Mouse (Mus musculus) midbrain, embryonic 14.5 days (tissue): ENCODE measurements at regions not wholly inside any gene's neighbourhood (a gene's known extent, or its start where the extent isn't known, plus 50 kb on each side); places are given as distances from the start of the nearest gene placed in this dataset.

Source experiments
- ATAC-seq: fragments of 200-750 bp; cut with Nextera tagmentation; 2 replicates; pipeline ENCODE4 v1.8.0; 2017; ENCODE audit warnings: moderate number of reproducible peaks, moderate library complexity; ENCODE audit not compliant: low FRiP score, low TSS enrichment
- DNase-seq: peaks from one replicate; pipeline ENCODE4 v3.0.0-alpha.2; 2015
- H3K27ac ChIP-seq: fragments of 300-500 bp; sonication (generic); replicated peaks from 2 replicates; pipeline ENCODE4 v1.5.1; 2014; ENCODE audit warnings: mild to moderate bottlenecking, low read depth, low read length, moderate library complexity
- H3K27me3 ChIP-seq: fragments of 300-500 bp; sonication (generic); 2 replicates; pipeline ENCODE4 v1.6.1; 2014; ENCODE audit warnings: low read length, control low read depth, mixed read lengths; ENCODE audit not compliant: control insufficient read depth, insufficient read depth
- H3K36me3 ChIP-seq: fragments of 300-500 bp; sonication (generic); 2 replicates; pipeline ENCODE4 v1.6.1; 2014; ENCODE audit warnings: low read length, control low read depth; ENCODE audit not compliant: control insufficient read depth, insufficient read depth
- H3K4me1 ChIP-seq: fragments of 300-500 bp; sonication (generic); 2 replicates; pipeline ENCODE4 v1.6.1; 2014; ENCODE audit warnings: mild to moderate bottlenecking, antibody characterized with exemption, low read length, control low read depth; ENCODE audit not compliant: control insufficient read depth, insufficient read depth
- H3K4me2 ChIP-seq: fragments of 300-500 bp; sonication (generic); 2 replicates; pipeline ENCODE4 v1.6.1; 2014; ENCODE audit warnings: mild to moderate bottlenecking, low read length, moderate library complexity
- H3K4me3 ChIP-seq: fragments of 300-500 bp; sonication (generic); replicated peaks from 2 replicates; pipeline ENCODE4 v1.5.1; 2014; ENCODE audit warnings: low read depth, low read length
- H3K9ac ChIP-seq: fragments of 300-500 bp; sonication (generic); replicated peaks from 2 replicates; pipeline ENCODE4 v1.6.1; 2014; ENCODE audit warnings: mild to moderate bottlenecking, low read length, moderate library complexity
- H3K9me3 ChIP-seq: fragments of 300-500 bp; sonication (generic); 2 replicates; pipeline ENCODE4 v1.6.1; 2016; ENCODE audit warnings: low read length, control low read depth, mixed read lengths; ENCODE audit not compliant: control insufficient read depth
- WGBS: fragments of 180-500 bp; shearing (Covaris S2); extraction: QIAGEN DNeasy Blood & Tissue Kit; methylation state at CpG from one replicate; pipeline ENCODE4 v1.1.7; 2014; 5-methylcytosine and 5-hydroxymethylcytosine counted together

DNA sequence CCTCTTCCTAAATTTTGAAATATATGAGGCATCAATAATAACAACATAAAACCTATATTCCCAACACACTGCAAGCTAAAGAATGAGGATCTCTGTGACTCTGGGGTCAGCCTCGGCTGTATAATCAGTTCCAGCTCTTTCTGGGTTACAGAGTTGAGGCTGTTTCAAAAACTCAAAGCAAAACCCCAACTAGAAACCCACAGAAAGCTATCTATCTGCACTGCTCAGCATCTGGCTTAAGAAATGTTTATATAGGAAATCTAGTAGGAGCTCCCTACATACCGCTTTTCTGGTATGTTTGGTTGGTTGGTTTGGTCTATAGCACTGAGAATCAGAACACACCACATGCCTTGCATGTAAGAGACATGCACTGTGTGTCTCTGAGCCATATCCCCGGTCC lies 137.8 kb upstream of the Tyw5 start:
- no peak for ATAC-seq

DNA sequence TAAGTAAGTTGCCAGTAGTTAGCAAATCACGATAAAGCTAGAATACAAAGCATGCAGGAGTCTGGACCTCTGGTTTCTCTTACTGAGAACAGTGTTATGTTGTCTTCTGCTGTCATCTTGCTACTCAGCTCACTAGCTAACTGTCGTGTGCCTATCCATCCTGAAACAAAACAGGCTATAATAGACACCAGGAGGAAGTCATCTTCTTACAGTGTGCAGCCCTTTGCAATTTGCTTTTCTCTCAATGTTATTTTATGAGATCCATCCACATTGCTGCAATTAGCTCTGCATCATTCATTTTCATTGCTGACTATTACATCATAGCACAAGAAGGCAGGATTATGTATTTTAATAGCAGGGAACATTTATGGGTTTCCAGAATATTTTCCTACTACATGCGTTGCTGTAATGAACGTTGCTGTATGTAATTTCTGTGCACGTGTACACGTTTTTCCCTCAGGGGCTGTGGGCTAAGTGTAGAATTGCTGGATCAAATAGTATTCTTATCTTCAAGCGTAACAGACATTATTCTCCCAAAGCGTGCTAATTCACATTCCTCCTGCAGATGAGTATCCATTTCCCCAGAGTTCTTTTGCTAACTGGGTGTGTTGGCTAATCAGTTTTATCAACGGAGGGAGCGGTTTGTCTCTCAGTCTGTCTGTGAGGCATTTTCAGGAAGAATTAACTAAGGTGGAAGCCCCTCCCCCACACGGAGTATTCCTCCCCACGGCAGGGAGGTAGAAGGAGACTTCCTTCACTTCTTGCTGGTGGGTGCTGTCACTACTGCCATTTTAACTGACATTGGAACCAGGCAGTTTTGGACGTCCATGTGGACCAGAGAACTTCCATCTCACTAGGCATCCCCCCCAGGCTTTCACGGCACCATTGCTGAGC lies 139.1 kb upstream of the Tyw5 start:
- DNase-seq = peak; percentile 54
- Histone ChIP-seq H3K4me3 (no peak overlapping the region), H3K9me3 (no peaks in the 10 kb centered on the region), H3K9ac (no peak overlapping the region), H3K36me3 (no peaks in the 10 kb centered on the region), H3K27me3 (no peaks in the 10 kb centered on the region), H3K27ac (peak overlapping the region; percentile 22; the same call in 1 of the 2 replicates), H3K4me1 (peaks cover 9% of the 10 kb centered on the region; the same call in 1 of the 2 replicates), H3K4me2 (peak overlapping the region; percentile 26)
- no peak for ATAC-seq
- 53% methylated on average over 14 of the region's 14 CpGs for WGBS

More for the DNA sequence above, 137.8 kb upstream of the Tyw5 start:
- Histone ChIP-seq H3K9ac (no peak overlapping the region), H3K4me3 (no peak overlapping the region), H3K4me2 (no peak overlapping the region), H3K9me3 (no peaks in the 10 kb centered on the region), H3K27me3 (no peaks in the 10 kb centered on the region), H3K27ac (no peak overlapping the region), H3K36me3 (no peaks in the 10 kb centered on the region), H3K4me1 (peaks cover 9% of the 10 kb centered on the region; the same call in 1 of the 2 replicates)
- no peak for DNase-seq
- WGBS = 86% methylated on average over 3 of the region's 3 CpGs

DNA sequence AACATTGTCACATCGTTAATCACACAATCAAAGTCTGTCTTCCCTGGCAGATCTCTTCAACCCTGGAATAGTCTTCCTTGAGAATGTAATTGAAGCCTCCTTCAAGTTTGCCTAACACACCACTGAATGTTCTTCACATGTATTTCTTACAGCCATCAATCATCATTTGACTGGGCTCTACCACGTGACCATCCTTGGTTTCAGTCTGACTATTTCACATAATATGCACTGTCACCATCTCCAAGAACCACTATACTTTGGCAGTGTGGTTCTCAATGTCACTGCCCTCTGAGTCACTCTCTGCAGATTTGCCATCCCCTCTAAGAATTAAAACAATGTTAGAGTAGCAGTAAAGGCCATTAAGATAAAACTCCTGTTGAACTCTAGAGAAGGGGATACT lies 154.6 kb upstream of the Tyw5 start:
- Histone ChIP-seq H3K9me3 (no peaks in the 10 kb centered on the region), H3K9ac (no peak overlapping the region), H3K27ac (no peak overlapping the region), H3K4me2 (no peak overlapping the region), H3K4me1 (no peaks in the 10 kb centered on the region), H3K27me3 (no peaks in the 10 kb centered on the region), H3K4me3 (no peak overlapping the region), H3K36me3 (no peaks in the 10 kb centered on the region)
- ATAC-seq (no peak), DNase-seq (no peak)
- WGBS = 90% methylated on average over 2 of the region's 2 CpGs

DNA sequence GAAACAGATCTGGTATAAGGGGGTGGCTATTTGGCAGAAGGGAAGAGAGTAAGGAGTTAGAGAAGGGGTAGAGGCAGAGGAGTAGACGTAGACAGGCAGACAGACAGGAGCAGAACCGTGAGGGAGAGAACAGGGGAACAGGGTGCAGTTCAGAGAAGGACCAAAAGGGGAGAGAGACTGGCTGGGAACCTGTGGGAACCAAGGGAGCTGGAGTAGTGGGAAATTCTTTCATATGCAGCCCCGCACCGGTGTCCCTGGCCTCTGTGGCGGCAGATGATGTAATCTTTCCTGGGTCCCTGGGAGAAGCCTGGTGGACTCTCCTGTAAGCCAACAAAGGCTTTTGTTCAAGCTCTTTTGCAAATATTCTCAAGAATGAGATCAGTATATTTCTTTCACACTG lies 157.8 kb upstream of the Tyw5 start:
- no peak overlapping the region for H3K9ac ChIP-seq
- no peaks in the 10 kb centered on the region for H3K27me3 ChIP-seq
- no peaks in the 10 kb centered on the region for H3K4me1 ChIP-seq
- 52% methylated on average over 5 of the region's 5 CpGs for WGBS
- H3K36me3 ChIP-seq = no peaks in the 10 kb centered on the region
- no peak overlapping the region for H3K4me3 ChIP-seq
- H3K4me2 ChIP-seq = no peak overlapping the region
- ATAC-seq (no peak), DNase-seq (no peak)
- peaks cover 8% of the 10 kb centered on the region; the same call in 1 of the 2 replicates for H3K9me3 ChIP-seq
- H3K27ac ChIP-seq = no peak overlapping the region

DNA sequence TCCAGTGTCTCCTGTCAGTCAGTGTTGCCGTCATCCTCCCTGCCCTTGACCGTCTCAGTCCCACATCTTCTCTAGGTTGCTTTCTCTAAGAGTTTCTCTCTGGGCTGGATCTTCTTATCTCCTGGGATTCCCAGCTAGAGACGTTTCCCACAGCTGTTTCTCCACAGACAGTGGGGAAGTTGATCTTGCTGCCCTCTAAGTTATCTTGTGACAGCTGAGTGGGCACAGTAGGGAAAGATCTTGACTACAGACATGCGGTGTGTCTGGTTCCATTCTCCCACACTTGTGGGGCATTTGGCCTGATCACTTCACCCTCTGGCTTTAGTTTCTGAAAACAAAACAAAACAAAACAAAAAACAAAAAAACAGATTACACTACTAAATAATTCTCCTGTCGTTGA lies 165.2 kb upstream of the Tyw5 start:
- Histone ChIP-seq H3K4me1 (no peaks in the 10 kb centered on the region), H3K4me3 (no peak overlapping the region), H3K4me2 (no peak overlapping the region), H3K9me3 (peaks cover 8% of the 10 kb centered on the region; the same call in 1 of the 2 replicates), H3K27me3 (no peaks in the 10 kb centered on the region), H3K27ac (no peak overlapping the region), H3K9ac (no peak overlapping the region), H3K36me3 (no peaks in the 10 kb centered on the region)
- DNase-seq = no peak
- WGBS = 75% methylated on average over 5 of the region's 5 CpGs
- ATAC-seq = no peak

DNA sequence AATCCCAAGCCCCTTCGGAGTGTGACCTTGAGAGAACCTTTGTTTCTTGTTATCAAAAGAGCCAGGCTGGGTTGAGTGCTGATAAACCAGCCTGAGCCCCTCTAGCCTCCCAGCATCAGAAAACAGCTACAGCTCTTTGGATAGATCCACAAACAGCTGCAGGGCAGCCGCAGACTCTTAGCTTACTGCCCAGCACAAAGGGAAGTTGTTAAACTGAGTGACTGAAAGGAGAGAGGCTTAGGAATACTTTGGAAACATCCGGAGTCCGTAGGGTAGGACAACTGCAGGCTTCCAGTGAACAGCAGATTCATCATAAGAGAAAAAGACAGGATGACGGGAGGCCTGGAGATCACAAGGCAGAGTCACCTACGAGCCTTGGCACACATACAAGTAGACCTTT lies 166.9 kb upstream of the Tyw5 start:
- WGBS = 78% methylated on average over 6 of the region's 6 CpGs
- Histone ChIP-seq H3K27me3 (no peaks in the 10 kb centered on the region), H3K4me2 (no peak overlapping the region), H3K9me3 (no peaks in the 10 kb centered on the region), H3K36me3 (no peaks in the 10 kb centered on the region), H3K4me3 (no peak overlapping the region), H3K27ac (no peak overlapping the region), H3K9ac (no peak overlapping the region), H3K4me1 (no peaks in the 10 kb centered on the region)
- no peak for ATAC-seq
- DNase-seq = no peak

DNA sequence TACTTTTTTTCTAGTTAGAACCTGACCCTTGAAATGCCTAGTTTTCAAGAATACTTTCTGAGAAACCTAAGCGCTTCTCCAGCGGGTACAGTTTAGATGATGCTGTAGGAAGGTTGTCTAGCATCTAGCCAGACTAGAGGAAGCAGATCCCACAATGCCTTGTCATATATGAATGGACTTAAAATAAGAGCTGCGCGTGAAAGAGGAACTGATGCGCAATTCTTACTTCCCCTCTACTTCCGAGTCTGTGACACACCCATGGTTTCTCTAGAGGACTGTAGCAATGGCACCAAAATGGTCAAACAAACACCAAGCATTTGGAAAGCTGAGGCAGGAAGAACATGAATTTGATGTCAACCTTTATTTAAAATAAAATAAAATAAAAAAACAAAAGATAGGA lies 167.6 kb upstream of the Tyw5 start:
- WGBS = 98% methylated on average over 6 of the region's 6 CpGs
- Histone ChIP-seq H3K36me3 (no peaks in the 10 kb centered on the region), H3K9me3 (no peaks in the 10 kb centered on the region), H3K4me2 (no peak overlapping the region), H3K4me1 (no peaks in the 10 kb centered on the region), H3K9ac (no peak overlapping the region), H3K4me3 (no peak overlapping the region), H3K27ac (no peak overlapping the region), H3K27me3 (no peaks in the 10 kb centered on the region)
- no peak for DNase-seq
- no peak for ATAC-seq

DNA sequence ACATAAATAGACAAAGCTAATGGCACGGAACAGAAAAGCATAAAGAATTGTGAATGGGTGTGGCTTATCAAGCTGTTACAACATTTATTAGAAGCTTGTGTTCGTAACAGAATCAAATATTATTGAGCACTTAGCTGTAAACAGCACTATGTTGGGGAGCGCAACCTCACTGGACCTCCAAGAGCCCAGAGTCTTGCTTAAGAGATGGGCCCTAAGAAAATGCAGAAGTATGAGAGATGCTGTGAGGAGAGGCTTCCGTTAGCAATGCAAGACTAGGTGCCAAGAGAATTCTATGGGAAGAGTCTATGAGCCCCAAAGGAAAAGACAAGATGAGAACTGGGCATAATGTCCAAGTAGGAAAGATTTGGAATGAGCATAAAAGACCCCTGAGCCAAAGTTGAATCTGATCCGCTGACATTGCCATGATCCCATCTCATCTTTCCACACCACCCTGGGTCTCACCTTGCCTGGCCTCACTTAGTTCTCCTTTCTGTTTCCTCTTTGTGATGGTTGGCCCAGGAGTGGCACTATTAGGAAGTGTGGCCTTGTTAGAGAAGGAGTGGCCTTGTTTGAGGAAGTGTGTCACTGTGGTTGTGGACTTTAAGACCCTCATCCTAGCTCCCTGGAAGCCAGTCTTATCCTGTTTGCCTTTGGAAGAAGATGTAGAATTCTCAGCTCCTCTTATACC lies 169.3 kb upstream of the Tyw5 start:
- Histone ChIP-seq H3K4me3 (no peak overlapping the region), H3K27me3 (no peaks in the 10 kb centered on the region), H3K9me3 (no peaks in the 10 kb centered on the region), H3K4me2 (no peak overlapping the region), H3K4me1 (no peaks in the 10 kb centered on the region), H3K36me3 (no peaks in the 10 kb centered on the region), H3K9ac (no peak overlapping the region), H3K27ac (no peak overlapping the region)
- no peak for DNase-seq
- 91% methylated on average over 5 of the region's 5 CpGs for WGBS
- ATAC-seq = no peak

DNA sequence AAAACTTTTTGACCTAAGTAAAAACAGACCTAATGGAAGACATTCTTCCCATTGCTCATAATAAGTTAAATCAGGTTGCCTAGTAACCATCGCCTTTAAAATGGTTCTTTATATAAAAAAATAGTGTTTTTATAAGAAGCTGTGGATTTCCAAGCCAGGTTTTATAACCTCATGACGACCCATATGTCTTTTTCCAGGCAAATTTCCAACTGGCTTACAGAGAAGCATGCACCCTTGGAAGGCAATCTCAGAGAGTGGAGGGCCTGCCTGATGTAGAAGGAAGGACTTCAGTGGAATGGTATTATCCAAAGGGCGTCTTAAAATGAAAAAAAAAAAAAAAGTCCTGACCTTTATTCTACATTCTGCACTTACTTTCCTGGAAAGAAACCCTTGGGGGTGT lies 172.2 kb upstream of the Tyw5 start:
- WGBS = 86% methylated on average over 3 of the region's 3 CpGs
- no peaks in the 10 kb centered on the region for H3K4me1 ChIP-seq
- no peak for ATAC-seq

More for the DNA sequence above, 172.2 kb upstream of the Tyw5 start:
- no peak for DNase-seq
- Histone ChIP-seq H3K4me3 (no peak overlapping the region), H3K4me2 (no peak overlapping the region), H3K9me3 (no peaks in the 10 kb centered on the region), H3K27ac (no peak overlapping the region), H3K27me3 (no peaks in the 10 kb centered on the region), H3K9ac (no peak overlapping the region), H3K36me3 (no peaks in the 10 kb centered on the region)
